Mouse (Mus musculus): ENCODE results near the gene Asic2.

DNA sequence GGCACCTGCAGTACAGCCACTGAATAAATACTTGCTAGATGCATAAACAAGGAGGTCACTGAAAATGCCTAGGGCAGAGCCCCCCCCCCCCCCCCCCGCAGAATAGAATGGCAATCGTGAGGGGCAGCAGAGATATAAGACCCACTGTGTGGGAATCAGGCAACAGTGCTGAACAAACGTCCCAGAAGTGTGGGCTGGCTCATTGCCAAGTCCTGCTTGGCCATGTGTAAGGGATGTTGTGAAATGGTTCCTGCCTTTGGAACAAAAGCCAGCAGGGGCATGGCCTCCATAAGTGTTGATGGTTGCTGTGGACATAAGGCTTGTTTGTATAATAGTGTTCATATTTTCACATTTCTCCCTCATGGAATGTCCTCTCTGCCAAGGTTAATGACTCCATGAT, 487.1 kb downstream of the Asic2 start:
- TF ChIP-seq CTCF (IDR thresholded peaks at IDR 0.05; ENCODE audit: low read depth) (no peak), EP300 (IDR thresholded peaks at IDR 0.05; ENCODE audit: low read depth) (no peak)
